Mouse (Mus musculus) cerebellum, adult 2 months (tissue): ENCODE measurements at regions not wholly inside any gene's neighbourhood (a gene's known extent, or its start where the extent isn't known, plus 50 kb on each side); places are given as distances from the start of the nearest gene placed in this dataset.

Experiments
- CTCF ChIP-seq: fragments of 200-500 bp; IDR thresholded peaks from 2 replicates; pipeline ENCODE4 v1.5.1; 2011; ENCODE audit warnings: low read depth, mild to moderate bottlenecking, control low read depth, low read length, moderate library complexity, borderline replicate concordance; ENCODE audit not compliant: insufficient read depth
- POLR2A ChIP-seq: fragments of 200-500 bp; IDR thresholded peaks from 2 replicates; pipeline ENCODE4 v1.6.1; 2011; ENCODE audit warnings: low read length, control low read depth, borderline replicate concordance; ENCODE audit not compliant: insufficient read depth

DNA sequence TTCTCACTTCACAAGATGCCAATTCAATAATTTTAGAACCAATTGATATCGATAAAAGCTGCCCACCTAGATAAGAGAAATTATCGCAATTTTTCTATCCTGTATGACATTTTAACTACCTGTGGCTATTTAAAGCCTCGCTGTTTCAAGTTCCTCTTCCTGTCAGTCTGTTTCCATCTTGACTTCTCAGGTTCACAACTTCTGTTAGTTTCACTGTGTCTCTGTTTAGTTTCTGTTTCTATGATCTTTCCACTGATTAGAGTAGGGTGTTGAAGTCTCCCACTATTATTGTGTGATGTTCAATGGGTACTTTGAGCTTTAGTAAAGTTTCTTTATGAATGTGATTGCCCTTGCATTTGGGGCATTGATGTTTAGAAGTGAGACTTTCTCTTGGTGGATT, 322.1 kb downstream of the Cox7c start:
- no peak for TF ChIP-seq POLR2A
- TF ChIP-seq CTCF, result no peak
